Mouse (Mus musculus) splenic B cell, adult 2 months (primary cell): Measurements from ENCODE around the gene Mup20.
A peak's percentile ranks its signal among the peaks of the same experiment; 100 is the strongest.
"Not testable (repeated sequence)": the region's sequence is repeated elsewhere in the genome, so short reads cannot be mapped to it uniquely, and the experiment has no call there.

ENCODE experiments used
- DNase-seq: peaks from one replicate; pipeline ENCODE4 v3.0.0-alpha.2; 2011; ENCODE audit warnings: low read depth, low spot score
- H3K27me3 ChIP-seq: 2 replicates; pipeline ENCODE4 v1.6.1; 2012; ENCODE audit warnings: mild to moderate bottlenecking, low read length, moderate library complexity, mixed read lengths; ENCODE audit not compliant: control insufficient read depth, poor library complexity, insufficient read depth, severe bottlenecking
- H3K36me3 ChIP-seq: 2 replicates; pipeline ENCODE4 v1.6.1; 2012; ENCODE audit warnings: mild to moderate bottlenecking, low read length, moderate library complexity, mixed read lengths; ENCODE audit not compliant: control insufficient read depth, poor library complexity, insufficient read depth, severe bottlenecking

Mup20 gene

DNA sequence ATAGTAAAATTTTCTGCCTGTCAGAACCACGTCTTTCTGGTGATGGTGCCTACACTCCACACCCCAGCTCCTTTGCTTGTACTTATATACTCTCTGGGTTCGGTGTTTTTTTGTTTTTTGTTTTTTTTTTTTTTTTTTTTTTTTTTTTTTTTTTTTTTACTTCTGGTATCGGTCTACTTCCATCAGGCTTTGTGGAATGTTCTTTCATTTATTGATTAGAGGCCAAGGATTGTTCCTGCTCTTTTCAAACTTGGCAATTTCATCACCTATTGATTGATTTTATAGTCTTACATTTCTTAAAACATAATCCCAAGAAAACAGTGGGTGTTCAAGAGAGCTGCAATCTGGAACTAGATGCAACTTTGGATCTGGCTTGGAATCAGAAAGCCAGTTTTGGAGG, at the start of gene Mup20:
TSS of gene Mup20 (minus strand) at position 101 of the 400 bp plus-strand sequence.
- H3K27me3 ChIP-seq, DNase-seq, H3K36me3 ChIP-seq: not testable (repeated sequence)

DNA sequence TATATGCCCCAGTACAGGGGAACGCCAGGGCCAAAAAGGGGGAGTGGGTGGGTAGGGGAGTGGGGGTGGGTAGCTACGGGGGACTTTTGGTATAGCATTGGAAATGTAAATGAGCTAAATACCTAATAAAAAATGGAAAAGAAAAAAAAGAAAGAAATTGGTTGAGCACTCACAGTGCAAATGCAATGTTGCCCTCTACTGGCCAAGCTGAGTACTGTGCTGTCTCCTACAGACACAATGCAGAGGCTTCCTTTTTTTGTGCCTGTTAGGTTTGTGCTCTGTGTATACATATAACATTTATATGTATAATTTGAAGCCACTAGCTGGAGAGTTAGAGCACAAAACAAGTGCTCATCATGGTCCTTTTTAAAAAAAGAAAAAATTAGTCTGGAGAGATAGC, 49.4 kb upstream of the Mup20 start:
- H3K36me3 ChIP-seq, H3K27me3 ChIP-seq: not testable (repeated sequence)
- peak; percentile 8 for DNase-seq

DNA sequence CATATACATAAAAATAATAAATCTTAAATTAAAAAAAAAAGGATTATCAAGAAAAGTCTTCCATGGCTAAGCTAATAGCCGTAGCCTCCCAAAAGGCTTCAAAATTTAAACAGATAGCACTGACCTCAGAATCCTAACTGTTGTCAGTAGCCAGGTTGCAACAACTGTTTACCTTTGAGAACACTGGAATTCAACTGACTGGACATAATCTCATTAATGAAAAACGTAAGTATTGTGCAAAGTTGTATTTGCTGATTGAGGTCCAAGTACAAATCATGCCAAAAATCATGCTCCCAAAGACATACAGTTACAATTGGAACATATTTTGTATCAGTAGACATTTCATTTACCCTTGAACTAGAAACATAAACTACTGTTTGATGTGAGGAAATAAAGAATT, 34.0 kb upstream of the Mup20 start:
- DNase-seq, result no peak
- Histone ChIP-seq H3K27me3 (no peaks in the 10 kb centered on the region), H3K36me3 (no peaks in the 10 kb centered on the region)

- H3K36me3 ChIP-seq, result no peaks in the 10 kb centered on the region
- DNase-seq, result no peak
- H3K27me3 ChIP-seq, result no peaks in the 10 kb centered on the region
Measured at GRCm38 (mm10) chr4:62087241-62087640, 33.3 kb upstream of the Mup20 start, which contains the start of gene Mup3. Gene Mup3 (minus strand): TSS chr4:62087342.

DNA sequence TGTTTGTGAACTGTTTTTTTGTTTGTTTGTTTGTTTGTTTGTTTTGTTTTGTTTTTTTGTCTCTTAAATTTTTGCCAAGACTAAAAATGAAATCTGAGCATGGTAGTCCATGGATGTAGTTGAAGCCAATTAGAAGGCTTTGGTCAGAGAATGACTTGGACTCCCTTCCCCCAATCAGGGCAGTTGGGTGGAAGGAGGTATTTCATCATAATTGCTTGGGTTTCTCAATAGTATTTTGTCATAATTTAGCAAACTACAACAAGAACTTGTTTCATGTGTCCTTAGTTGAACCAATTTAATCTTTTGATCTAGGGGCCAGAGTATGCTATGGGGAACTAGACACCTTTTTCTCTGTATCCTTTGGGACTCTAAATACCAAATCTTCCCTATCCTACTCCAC, 28.8 kb upstream of the Mup20 start:
- DNase-seq, result no peak
- Histone ChIP-seq H3K36me3 (no peaks in the 10 kb centered on the region), H3K27me3 (no peaks in the 10 kb centered on the region)

- no peaks in the 10 kb centered on the region for H3K27me3 ChIP-seq
- DNase-seq, result no peak
- H3K36me3 ChIP-seq, result no peaks in the 10 kb centered on the region
Measured at GRCm38 (mm10) chr4:62075126-62075525, 21.2 kb upstream of the Mup20 start.

DNA sequence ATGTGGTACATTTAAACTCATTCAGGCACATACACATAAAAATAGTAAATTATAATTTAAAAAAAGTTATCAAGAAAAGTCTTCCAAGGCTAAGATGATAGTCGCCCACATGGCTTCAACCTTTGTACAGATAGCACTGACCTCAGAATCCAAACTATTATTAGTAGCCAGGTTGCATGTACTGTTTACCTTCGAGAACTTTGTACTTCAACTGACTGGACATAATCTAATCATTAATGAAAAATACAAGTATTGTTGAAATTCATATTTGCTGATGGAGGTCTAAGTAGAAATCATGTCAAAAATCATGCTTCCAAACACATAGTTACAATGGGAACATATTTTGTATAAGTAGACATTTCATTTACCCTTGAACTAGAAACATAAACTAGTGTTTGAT, 822 bp upstream of the Mup20 start:
- not testable (repeated sequence) for DNase-seq, H3K27me3 ChIP-seq, H3K36me3 ChIP-seq

DNA sequence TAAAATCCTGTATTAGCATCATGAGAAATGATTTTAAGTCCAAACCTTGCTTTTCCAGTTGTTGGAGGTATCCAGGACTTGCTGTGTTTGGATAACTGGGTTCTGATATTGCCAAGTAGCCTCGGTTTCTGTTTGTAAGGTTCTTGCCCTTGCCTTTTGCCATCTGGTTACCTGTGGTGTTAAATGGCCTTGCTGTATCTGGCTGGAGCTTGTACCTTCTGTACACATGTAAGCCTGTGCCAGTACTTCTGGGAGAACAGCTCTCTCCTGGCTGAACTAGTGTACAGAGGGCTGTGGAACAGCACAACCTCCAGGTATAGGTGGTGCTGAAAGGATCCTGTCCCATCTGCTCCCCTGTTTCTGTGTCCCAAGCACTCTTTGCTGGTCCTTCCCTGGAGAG, 27.7 kb downstream of the Mup20 start:
- no peaks in the 10 kb centered on the region for H3K27me3 ChIP-seq
- no peak for DNase-seq
- no peaks in the 10 kb centered on the region for H3K36me3 ChIP-seq

- H3K27me3 ChIP-seq, result no peaks in the 10 kb centered on the region
- DNase-seq, result no peak
- H3K36me3 ChIP-seq, result no peaks in the 10 kb centered on the region
Measured at GRCm38 (mm10) chr4:62024256-62024959, 29.6 kb downstream of the Mup20 start.

GRCm38 (mm10) chr4:62023646-62024045, 30.3 kb downstream of the Mup20 start:
- Histone ChIP-seq H3K36me3 (no peaks in the 10 kb centered on the region), H3K27me3 (no peaks in the 10 kb centered on the region)
- no peak for DNase-seq

GRCm38 (mm10) chr4:62023120-62023519, 30.8 kb downstream of the Mup20 start:
- Histone ChIP-seq H3K27me3 (no peaks in the 10 kb centered on the region), H3K36me3 (no peaks in the 10 kb centered on the region)
- no peak for DNase-seq

DNA sequence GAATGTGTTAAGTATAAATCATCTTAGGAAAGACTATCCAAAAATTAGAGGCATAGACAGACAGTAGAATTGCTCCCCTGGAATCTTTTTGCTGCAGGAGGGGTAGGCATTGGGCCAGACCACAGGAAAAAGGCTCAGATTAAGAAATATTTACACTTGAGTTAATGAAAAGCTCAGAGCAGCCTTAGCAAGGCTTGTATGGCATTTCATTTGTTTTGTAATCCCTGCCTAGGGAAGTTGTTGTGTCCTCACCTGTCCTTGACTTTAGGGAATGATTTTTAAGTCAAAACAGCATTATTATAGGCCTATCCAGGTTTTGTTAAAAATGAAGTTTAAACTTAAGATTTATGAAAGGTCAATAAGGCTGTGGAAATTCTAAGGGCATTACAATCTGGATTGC, 33.4 kb downstream of the Mup20 start:
- DNase-seq, H3K36me3 ChIP-seq, H3K27me3 ChIP-seq: not testable (repeated sequence)
